Mouse (Mus musculus) urinary bladder, postnatal 10 days (tissue): ENCODE data around the gene Irf2bp1.

Source experiments
- DNase-seq: peaks from one replicate; pipeline ENCODE4 v3.0.0; 2022; ENCODE audit warnings: low spot score

Gene Irf2bp1

DNA sequence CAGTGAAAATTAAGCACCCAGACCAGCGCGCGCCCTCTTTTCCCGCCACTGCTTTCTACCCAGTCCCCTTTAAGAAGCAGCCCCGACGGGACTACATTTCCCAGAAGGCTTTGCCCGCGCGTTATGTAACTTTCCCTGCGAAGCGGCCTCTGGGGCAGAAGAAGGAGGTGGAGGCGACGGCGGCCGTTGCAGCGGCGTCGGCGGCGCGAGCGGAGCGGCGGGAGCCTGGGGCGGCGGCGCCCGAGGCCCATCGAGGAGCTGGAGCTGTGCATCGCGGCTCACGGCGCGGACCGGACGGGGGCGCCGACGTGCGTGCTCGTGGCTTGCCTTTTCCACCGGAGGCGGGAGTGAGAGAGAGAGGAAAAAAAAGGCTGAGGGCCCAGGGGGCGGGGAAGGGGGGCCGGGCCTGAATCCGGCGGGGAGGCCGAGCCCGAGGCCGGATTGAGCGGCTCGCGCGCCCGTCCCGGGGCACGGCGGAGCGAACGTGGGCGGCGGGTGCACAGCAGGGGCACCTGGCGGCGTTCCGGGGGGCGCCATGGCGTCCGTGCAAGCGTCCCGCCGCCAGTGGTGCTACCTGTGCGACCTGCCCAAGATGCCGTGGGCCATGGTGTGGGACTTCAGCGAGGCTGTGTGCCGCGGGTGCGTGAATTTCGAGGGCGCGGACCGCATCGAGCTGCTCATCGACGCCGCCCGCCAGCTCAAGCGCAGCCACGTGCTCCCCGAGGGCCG lies at the start of gene Irf2bp1:
TSS of gene Irf2bp1 (plus strand) at position 143 of the 729 bp plus-strand sequence.
- DNase-seq, result peak; percentile 75

- DNase-seq, result no peak
Observed at GRCm38 (mm10) chr7:18957569-18958383, 46.1 kb upstream of the Irf2bp1 start.

DNA sequence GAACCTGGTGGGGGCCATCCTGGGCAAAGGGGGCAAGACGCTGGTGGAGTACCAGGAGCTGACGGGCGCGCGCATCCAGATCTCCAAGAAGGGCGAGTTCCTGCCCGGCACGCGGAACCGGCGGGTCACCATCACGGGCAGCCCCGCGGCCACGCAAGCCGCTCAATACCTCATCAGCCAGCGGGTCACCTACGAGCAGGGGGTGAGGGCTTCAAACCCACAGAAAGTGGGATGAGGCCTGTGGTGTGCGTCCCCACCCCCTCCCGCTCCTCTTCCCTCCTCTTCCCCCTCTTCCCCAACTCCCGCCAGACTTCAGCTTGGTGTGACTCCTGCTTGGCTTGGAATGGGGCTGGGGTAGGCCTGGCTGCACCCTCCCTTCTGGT lies 45.5 kb upstream of the Irf2bp1 start:
- DNase-seq, result no peak

GRCm38 (mm10) chr7:18959446-18959845 lies 44.4 kb upstream of the Irf2bp1 start:
- no peak for DNase-seq

- no peak for DNase-seq
Observed at GRCm38 (mm10) chr7:18962171-18962792, 41.6 kb upstream of the Irf2bp1 start.

GRCm38 (mm10) chr7:18962795-18963194 lies 41.0 kb upstream of the Irf2bp1 start:
- no peak for DNase-seq

DNA sequence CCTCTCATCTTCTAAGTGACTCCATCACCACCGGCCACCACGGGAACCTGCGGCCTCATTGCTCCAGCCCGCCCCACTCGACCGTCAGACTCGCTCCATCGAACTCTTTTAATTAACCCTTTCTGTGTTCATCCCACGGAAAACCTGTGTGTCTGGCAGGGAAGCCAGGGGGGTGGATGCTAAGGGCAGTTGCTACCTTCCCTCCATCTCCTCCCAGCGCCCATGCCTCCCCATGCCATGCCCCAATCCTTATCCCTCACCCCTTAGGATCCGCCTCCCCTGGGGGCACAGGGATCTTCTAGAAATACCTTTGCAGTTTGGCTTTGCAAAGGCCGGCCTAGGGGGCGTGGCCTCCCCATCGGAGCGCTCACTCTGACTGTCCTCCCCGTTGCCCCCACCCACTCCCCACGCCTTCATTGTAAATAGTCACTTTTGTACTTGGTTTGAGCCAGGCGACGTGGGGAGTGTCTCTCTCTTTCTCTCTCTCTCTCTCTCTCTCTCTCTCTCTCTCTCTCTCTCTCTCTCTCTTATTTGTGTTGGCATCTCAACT lies 40.5 kb upstream of the Irf2bp1 start:
- DNase-seq, result no peak

- DNase-seq, result no peak
Observed at GRCm38 (mm10) chr7:18965312-18965711, 38.5 kb upstream of the Irf2bp1 start.

- DNase-seq, result no peak
Observed at GRCm38 (mm10) chr7:18967603-18968002, 36.2 kb upstream of the Irf2bp1 start.

GRCm38 (mm10) chr7:18970956-18971355 lies 32.9 kb upstream of the Irf2bp1 start:
- no peak for DNase-seq

DNA sequence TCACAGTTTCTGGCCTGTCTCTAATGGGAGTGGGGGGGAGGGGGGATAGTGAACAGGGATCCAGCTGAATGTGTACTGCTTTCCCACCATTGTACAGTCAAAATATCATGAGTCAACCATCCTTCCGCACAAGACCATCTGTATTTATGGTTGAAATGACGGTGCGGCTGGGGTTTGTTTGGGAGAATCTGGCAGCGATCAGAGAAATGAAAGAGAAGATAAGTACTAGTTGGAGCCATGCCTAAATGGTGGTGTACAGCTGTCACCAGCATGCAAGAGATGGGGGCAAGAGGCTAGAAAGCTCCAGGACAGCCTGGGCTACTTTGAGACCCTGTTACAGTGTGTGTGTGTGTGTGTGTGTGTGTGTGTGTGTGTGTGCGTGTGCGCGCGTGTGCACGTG lies 25.5 kb upstream of the Irf2bp1 start:
- no peak for DNase-seq

DNA sequence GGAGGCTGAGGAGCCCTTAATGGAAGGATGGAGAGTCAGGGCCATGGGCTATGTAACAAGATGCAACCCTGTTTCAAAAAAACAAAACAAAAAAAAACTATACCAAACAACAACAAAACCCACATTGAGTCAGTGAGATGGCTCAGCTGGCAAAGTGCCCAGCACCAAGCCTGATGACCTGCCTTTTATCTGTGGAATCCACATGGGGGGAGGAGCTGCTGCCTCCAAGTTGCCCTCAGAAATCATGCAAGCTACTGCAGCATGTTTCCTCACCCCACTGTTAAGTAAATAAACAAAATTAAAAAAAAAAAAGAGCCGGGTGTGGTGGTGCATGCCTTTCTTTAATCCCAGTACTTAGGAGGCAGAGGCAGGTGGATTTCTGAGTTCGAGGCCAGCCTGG lies 17.3 kb upstream of the Irf2bp1 start:
- no peak for DNase-seq

GRCm38 (mm10) chr7:18987100-18987499 lies 16.7 kb upstream of the Irf2bp1 start, which contains the start of gene Nanos2:
Nanos2 (plus strand) TSS chr7:18987400.
- no peak for DNase-seq

DNA sequence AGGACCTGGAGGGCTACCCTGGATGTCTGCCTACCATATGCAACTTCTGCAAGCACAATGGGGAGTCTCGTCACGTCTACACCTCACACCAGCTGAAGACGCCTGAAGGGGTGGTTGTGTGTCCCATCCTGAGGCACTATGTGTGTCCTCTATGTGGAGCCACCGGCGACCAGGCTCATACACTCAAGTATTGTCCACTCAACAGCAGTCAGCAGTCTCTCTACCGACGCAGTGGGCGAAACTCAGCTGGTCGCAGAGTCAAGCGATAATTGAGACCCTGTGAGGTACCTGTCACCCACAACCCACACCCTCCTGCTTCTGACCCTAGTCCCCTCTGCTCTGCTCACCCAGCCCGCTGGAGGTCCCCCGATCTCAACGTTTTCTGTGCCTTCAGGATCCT lies 16.1 kb upstream of the Irf2bp1 start:
- no peak for DNase-seq

GRCm38 (mm10) chr7:18988780-18989179 lies 15.1 kb upstream of the Irf2bp1 start:
- no peak for DNase-seq

- DNase-seq, result no peak
Observed at GRCm38 (mm10) chr7:18989995-18990394, 13.8 kb upstream of the Irf2bp1 start.

DNA sequence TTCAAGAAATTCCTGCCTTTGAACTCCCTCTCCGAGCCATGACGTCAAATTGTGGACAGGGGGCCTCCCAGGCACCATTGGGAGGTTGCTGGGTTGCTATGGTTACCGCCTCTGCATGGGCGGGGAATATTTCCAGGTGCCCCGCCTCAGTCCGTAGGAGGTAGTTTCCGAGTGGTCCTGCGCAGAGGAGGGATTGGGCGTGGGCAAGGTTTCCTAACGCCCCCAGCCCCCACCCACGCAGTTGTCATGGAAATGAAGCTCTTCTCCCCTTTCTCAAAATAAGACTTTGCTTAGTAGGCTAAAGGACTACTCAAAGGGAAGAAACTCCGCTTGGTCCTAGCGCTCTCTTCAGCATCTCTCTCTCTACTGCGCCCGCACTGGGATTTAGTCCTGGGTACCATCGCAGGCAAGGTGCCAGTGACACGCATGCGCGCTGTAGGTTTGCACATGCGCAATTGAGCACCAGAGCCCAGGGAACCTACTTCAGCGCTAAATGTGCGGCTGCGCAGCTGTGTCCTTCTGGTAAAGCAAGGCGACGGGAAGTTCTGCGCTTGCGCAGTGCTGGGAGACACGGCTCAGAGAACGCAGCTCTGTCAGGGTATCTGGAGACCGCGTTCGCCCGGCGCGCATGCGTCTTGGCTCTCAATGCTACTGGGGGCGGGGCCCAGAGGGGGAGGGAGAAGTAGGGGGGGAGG lies 13.1 kb upstream of the Irf2bp1 start, which contains the start of gene Mypop:
TSS of gene Mypop (plus strand) at position 645 of the 695 bp plus-strand sequence.
- DNase-seq, result peak; percentile 97

DNA sequence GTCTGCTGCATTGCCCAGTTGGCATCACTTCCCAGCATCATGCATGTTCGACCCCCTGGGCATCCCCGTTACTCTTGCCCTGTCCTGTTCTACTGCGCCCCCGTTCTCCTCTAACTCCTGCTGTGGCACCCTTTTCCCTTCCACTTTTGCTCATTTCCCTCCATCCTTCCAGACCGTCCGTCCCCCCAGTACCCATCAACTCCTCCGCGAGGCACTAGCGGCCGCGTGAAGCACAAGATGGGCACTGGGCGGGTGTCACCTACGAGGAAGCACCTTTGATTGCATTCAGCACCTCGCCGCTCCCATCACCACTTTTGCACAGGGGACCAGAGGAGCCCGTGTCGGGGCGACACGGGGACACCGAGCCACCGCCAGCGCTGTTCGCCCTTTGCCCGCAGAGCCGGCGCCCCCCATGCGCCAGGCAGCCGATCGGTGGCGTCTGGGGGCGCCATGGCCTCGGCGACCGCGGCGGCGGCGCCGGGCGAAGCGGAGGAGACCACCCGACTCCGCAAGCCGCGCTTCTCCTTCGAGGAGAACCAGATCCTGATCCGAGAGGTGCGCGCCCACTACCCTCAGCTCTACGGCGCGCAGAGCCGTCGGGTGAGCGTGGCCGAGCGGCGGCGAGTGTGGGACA lies 12.1 kb upstream of the Irf2bp1 start:
- DNase-seq, result no peak

DNA sequence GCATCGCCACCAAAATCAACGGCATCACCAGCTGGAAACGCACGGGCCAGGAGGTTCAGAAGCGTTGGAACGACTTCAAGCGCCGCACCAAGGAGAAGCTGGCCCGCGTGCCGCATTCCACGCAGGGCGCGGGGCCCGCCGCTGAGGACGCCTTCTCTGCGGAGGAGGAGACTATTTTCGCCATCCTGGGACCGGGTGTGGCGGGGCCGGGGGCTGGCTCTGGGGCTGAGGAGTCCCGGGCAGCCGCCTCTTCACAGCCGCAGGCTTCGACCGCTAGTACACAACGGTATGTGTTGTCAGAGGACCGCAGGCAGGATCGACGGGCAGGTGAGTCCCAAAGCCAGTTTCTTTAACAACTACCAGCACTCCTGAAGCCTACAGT lies 11.6 kb upstream of the Irf2bp1 start:
- DNase-seq, result no peak

- no peak for DNase-seq
Observed at GRCm38 (mm10) chr7:18993036-18993435, 10.8 kb upstream of the Irf2bp1 start.

- DNase-seq, result no peak
Observed at GRCm38 (mm10) chr7:18998835-18999234, 5.0 kb upstream of the Irf2bp1 start.
